Mouse (Mus musculus): ENCODE measurements around the gene Slc6a17. TPM values are rescaled to one million over a fixed set of nuclear protein-coding genes. Genes with fewer than 3 reads are reported as not detected.

Gene Slc6a17
- polyA plus RNA-seq, 1 experiment: 0.42 TPM

DNA sequence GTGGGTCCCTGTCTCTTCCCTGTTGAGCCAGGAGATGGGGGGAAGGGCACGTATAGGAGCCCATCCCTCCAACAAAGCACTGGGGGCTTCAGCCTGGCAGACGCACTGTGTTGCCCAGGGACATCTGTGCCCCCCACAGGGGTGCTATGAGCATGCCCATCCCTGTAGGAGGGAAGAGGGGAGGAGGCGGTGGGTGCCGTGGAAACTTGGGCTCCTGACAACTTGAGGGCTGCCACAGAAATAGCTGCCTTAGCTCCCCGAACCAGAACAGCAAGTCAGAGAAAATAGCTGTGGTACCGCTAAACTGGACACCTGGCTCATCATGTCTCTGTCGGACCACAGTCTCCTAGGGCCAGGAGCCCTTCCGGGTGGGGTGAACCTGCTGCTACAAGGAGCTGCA, 76.5 kb downstream of the Slc6a17 start:
- no peaks in the 10 kb centered on the region for H3K27me3 ChIP-seq (ENCODE audit: control insufficient read depth, insufficient read depth, low read length, poor library complexity, severe bottlenecking)
- H3K27ac ChIP-seq (ENCODE audit: insufficient read depth, low read length): no peak overlapping the region
- peaks cover 2% of the 10 kb centered on the region for H3K4me1 ChIP-seq (ENCODE audit: control insufficient read depth, insufficient read depth, low read length)
- no peak overlapping the region for H3K9ac ChIP-seq (ENCODE audit: low read depth, poor library complexity, severe bottlenecking)
- no peaks in the 10 kb centered on the region for H3K36me3 ChIP-seq (ENCODE audit: control insufficient read depth, insufficient read depth, low read length, poor library complexity, severe bottlenecking)
- no peak for TF ChIP-seq POLR2A (IDR thresholded peaks at IDR 0.05; ENCODE audit: insufficient read depth, low read length)
- no peak for TF ChIP-seq EP300 (IDR thresholded peaks at IDR 0.05; ENCODE audit: insufficient read depth, low read depth, low read length)
- TF ChIP-seq CTCF (IDR thresholded peaks at IDR 0.05; ENCODE audit: low read depth, low read length): no peak
- no peaks in the 10 kb centered on the region for H3K9me3 ChIP-seq (replicated peaks; ENCODE audit: control insufficient read depth, insufficient read depth, low read length, poor library complexity, severe bottlenecking)
- no peak overlapping the region for H3K4me3 ChIP-seq (ENCODE audit: low read depth, low read length)

- no peaks in the 10 kb centered on the region for H3K27me3 ChIP-seq (ENCODE audit: control insufficient read depth, insufficient read depth, low read length, poor library complexity, severe bottlenecking)
- no peak overlapping the region for H3K9ac ChIP-seq (ENCODE audit: low read depth, poor library complexity, severe bottlenecking)
- TF ChIP-seq POLR2A (IDR thresholded peaks at IDR 0.05; ENCODE audit: insufficient read depth, low read length) (no peak), EP300 (IDR thresholded peaks at IDR 0.05; ENCODE audit: insufficient read depth, low read depth, low read length) (no peak), CTCF (IDR thresholded peaks at IDR 0.05; ENCODE audit: low read depth, low read length) (no peak)
- no peak overlapping the region for H3K27ac ChIP-seq (ENCODE audit: insufficient read depth, low read length)
- no peak overlapping the region for H3K4me3 ChIP-seq (ENCODE audit: low read depth, low read length)
- H3K4me1 ChIP-seq (ENCODE audit: control insufficient read depth, insufficient read depth, low read length): peaks cover 2% of the 10 kb centered on the region
- no peaks in the 10 kb centered on the region for H3K36me3 ChIP-seq (ENCODE audit: control insufficient read depth, insufficient read depth, low read length, poor library complexity, severe bottlenecking)
- no peaks in the 10 kb centered on the region for H3K9me3 ChIP-seq (replicated peaks; ENCODE audit: control insufficient read depth, insufficient read depth, low read length, poor library complexity, severe bottlenecking)
Observed at GRCm38 (mm10) chr3:107439280-107439679, 78.5 kb downstream of the Slc6a17 start.

DNA sequence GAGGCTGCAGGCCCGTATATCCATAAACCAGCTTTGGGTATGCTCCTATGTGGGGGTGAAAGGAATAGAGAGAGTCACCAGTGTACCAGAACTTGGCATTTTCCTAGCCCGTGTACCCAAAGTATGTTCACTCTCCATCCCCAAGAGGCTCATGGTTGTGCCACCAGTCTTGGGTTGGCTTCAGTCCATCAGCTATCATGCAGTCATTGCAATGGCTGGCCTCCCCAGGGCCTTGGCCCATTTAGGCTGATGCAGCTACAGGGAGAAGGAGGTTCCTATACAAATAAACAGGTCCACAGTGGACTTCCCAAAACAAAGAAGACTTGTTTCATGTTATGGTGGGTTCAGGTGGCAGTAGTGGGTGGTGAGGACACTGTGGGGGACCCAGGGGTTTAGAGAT, 80.2 kb downstream of the Slc6a17 start:
- Histone ChIP-seq H3K9me3 (replicated peaks; ENCODE audit: control insufficient read depth, insufficient read depth, low read length, poor library complexity, severe bottlenecking) (no peaks in the 10 kb centered on the region), H3K36me3 (ENCODE audit: control insufficient read depth, insufficient read depth, low read length, poor library complexity, severe bottlenecking) (no peaks in the 10 kb centered on the region), H3K9ac (ENCODE audit: low read depth, poor library complexity, severe bottlenecking) (no peak overlapping the region), H3K4me3 (ENCODE audit: low read depth, low read length) (no peak overlapping the region), H3K27me3 (ENCODE audit: control insufficient read depth, insufficient read depth, low read length, poor library complexity, severe bottlenecking) (no peaks in the 10 kb centered on the region), H3K27ac (ENCODE audit: insufficient read depth, low read length) (no peak overlapping the region), H3K4me1 (ENCODE audit: control insufficient read depth, insufficient read depth, low read length) (peaks cover 2% of the 10 kb centered on the region)
- TF ChIP-seq EP300 (IDR thresholded peaks at IDR 0.05; ENCODE audit: insufficient read depth, low read depth, low read length): no peak
- no peak for TF ChIP-seq CTCF (IDR thresholded peaks at IDR 0.05; ENCODE audit: low read depth, low read length)
- no peak for TF ChIP-seq POLR2A (IDR thresholded peaks at IDR 0.05; ENCODE audit: insufficient read depth, low read length)

DNA sequence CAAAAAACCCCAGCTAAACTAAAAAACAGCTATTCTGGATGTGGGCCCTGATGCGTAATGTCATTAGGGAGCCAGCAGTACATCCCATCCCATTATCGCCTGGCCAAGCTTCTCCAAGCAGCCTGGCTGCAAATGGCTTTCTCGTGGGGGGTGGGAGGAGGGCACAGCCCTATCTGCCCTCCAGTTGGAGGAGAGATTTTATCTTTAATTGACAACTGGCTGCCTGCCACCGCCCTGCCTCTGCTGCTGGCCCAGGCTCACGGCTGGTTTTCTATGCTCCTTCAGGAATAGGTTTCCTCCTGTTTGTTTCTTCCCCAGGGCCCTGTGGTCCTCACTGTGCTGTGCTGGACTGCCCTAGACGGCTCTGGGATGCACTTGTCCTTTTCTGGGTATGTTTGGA, 81.4 kb downstream of the Slc6a17 start:
- Histone ChIP-seq H3K27ac (ENCODE audit: insufficient read depth, low read length) (no peak overlapping the region), H3K36me3 (ENCODE audit: control insufficient read depth, insufficient read depth, low read length, poor library complexity, severe bottlenecking) (no peaks in the 10 kb centered on the region), H3K9ac (ENCODE audit: low read depth, poor library complexity, severe bottlenecking) (no peak overlapping the region), H3K4me1 (ENCODE audit: control insufficient read depth, insufficient read depth, low read length) (no peaks in the 10 kb centered on the region), H3K27me3 (ENCODE audit: control insufficient read depth, insufficient read depth, low read length, poor library complexity, severe bottlenecking) (no peaks in the 10 kb centered on the region), H3K4me3 (ENCODE audit: low read depth, low read length) (no peak overlapping the region), H3K9me3 (replicated peaks; ENCODE audit: control insufficient read depth, insufficient read depth, low read length, poor library complexity, severe bottlenecking) (no peaks in the 10 kb centered on the region)
- TF ChIP-seq POLR2A (IDR thresholded peaks at IDR 0.05; ENCODE audit: insufficient read depth, low read length) (no peak), CTCF (IDR thresholded peaks at IDR 0.05; ENCODE audit: low read depth, low read length) (no peak)

DNA sequence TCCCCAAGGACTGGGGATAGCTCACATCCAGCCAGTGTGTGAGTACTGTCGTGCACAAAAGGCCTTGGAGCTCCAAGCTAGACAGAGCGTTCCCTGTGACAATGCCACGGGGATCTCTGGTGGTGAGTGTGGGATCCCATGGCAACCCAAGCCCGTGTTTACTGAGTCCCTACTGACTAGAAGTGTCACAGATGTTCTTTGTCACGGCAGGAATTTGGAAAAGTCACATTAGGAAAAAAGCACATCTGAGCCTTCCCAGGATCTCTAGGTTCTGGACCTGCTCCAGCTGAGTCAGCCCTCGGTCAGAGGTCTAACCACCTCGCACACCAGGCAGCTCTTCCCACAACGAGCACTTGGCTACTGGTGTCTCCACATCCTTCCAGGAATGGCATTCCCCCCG, 84.2 kb downstream of the Slc6a17 start:
- no peak for TF ChIP-seq EP300 (IDR thresholded peaks at IDR 0.05; ENCODE audit: insufficient read depth, low read depth, low read length)
- TF ChIP-seq CTCF (IDR thresholded peaks at IDR 0.05; ENCODE audit: low read depth, low read length): no peak
- TF ChIP-seq POLR2A (IDR thresholded peaks at IDR 0.05; ENCODE audit: insufficient read depth, low read length): no peak
- H3K4me3 ChIP-seq (ENCODE audit: low read depth, low read length): no peak overlapping the region
- no peaks in the 10 kb centered on the region for H3K27me3 ChIP-seq (ENCODE audit: control insufficient read depth, insufficient read depth, low read length, poor library complexity, severe bottlenecking)
- no peak overlapping the region for H3K9ac ChIP-seq (ENCODE audit: low read depth, poor library complexity, severe bottlenecking)
- H3K36me3 ChIP-seq (ENCODE audit: control insufficient read depth, insufficient read depth, low read length, poor library complexity, severe bottlenecking): no peaks in the 10 kb centered on the region
- no peak overlapping the region for H3K27ac ChIP-seq (ENCODE audit: insufficient read depth, low read length)
- H3K4me1 ChIP-seq (ENCODE audit: control insufficient read depth, insufficient read depth, low read length): no peaks in the 10 kb centered on the region
- no peaks in the 10 kb centered on the region for H3K9me3 ChIP-seq (replicated peaks; ENCODE audit: control insufficient read depth, insufficient read depth, low read length, poor library complexity, severe bottlenecking)

- no peaks in the 10 kb centered on the region for H3K4me1 ChIP-seq (ENCODE audit: control insufficient read depth, insufficient read depth, low read length)
Observed at GRCm38 (mm10) chr3:107431268-107431667, 86.5 kb downstream of the Slc6a17 start.

More at GRCm38 (mm10) chr3:107431268-107431667, 86.5 kb downstream of the Slc6a17 start:
- no peak overlapping the region for H3K9ac ChIP-seq (ENCODE audit: low read depth, poor library complexity, severe bottlenecking)
- H3K4me3 ChIP-seq (ENCODE audit: low read depth, low read length): no peak overlapping the region
- no peaks in the 10 kb centered on the region for H3K36me3 ChIP-seq (ENCODE audit: control insufficient read depth, insufficient read depth, low read length, poor library complexity, severe bottlenecking)
- H3K27me3 ChIP-seq (ENCODE audit: control insufficient read depth, insufficient read depth, low read length, poor library complexity, severe bottlenecking): no peaks in the 10 kb centered on the region
- no peak for TF ChIP-seq EP300 (IDR thresholded peaks at IDR 0.05; ENCODE audit: insufficient read depth, low read depth, low read length)
- TF ChIP-seq POLR2A (IDR thresholded peaks at IDR 0.05; ENCODE audit: insufficient read depth, low read length): no peak
- no peak for TF ChIP-seq CTCF (IDR thresholded peaks at IDR 0.05; ENCODE audit: low read depth, low read length)
- H3K27ac ChIP-seq (ENCODE audit: insufficient read depth, low read length): no peak overlapping the region
- no peaks in the 10 kb centered on the region for H3K9me3 ChIP-seq (replicated peaks; ENCODE audit: control insufficient read depth, insufficient read depth, low read length, poor library complexity, severe bottlenecking)
